Mouse (Mus musculus): ENCODE measurements around the gene Clec4d. TPM values are rescaled to one million over a fixed set of nuclear protein-coding genes. Genes with fewer than 3 reads are reported as not detected.

The Clec4d gene
- polyA plus RNA-seq, 1 experiment from 2014 or later, result 0.45 TPM

DNA sequence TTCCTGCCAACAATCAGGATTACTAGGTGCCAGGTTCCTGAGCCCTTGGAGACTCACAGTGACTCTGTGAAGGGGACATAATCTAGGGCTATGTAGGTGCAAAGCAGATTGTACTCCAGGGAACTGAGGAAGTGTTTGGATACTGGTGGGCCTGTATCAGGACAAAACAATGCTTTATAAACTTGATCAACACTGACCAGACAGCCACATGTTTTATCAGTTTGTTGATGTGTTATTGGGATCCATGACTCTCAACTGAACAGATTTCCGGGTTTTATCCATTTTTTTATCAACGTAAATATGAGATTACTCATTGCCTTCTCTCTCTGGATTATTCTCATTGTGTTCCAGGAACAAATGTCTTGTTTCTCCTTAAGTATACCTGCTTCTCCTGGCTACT lies 46.1 kb downstream of the Clec4d start, which contains the start of gene Vmn2r19:
Gene Vmn2r19, plus strand, starts transcription at position 301 of the 400 bp plus-strand sequence.
- no peak for TF ChIP-seq CTCF (IDR thresholded peaks at IDR 0.05; ENCODE audit: low read depth)
- H3K27me3 ChIP-seq (ENCODE audit: insufficient read depth, low read length), result no peaks in the 10 kb centered on the region

More for the DNA sequence above, 46.1 kb downstream of the Clec4d start, which contains the start of gene Vmn2r19:
- DNase-seq (ENCODE audit: low spot score), result no peak
- Histone ChIP-seq H3K27ac (no peak within 1 kb of the TSS), H3K9ac (ENCODE audit: low read depth, low read length) (no peak within 1 kb of the TSS), H3K4me2 (ENCODE audit: low read length) (no peak within 1 kb of the TSS), H3K4me1 (replicated peaks; ENCODE audit: insufficient read depth, low read length) (no peaks in the 10 kb centered on the region), H3K4me3 (replicated peaks; ENCODE audit: low read depth, low read length) (no peak within 1 kb of the TSS), H3K9me3 (replicated peaks; ENCODE audit: low read length) (no peaks in the 10 kb centered on the region), H3K36me3 (ENCODE audit: insufficient read depth, low read length) (no peaks in the 10 kb centered on the region)
- WGBS, result 90% methylated on average over 2 of the region's 2 CpGs
- ATAC-seq (replicated peaks; ENCODE audit: low FRiP score, low read depth), result no peak

Other genes with a start within 250 kb of the Clec4d start
- 0.21 TPM in 1 of 2 replicates, not detected in the other for gene Clec4b1, start 212.1 kb upstream of the Clec4d start, polyA plus RNA-seq (2015; fragmentation: Nextera tagmentation; extraction: Ambion mirVana)
- 4.1 and 5.8 TPM in 2 replicates for gene Clec4a2, start 155.7 kb upstream of the Clec4d start, polyA plus RNA-seq (2015; fragmentation: Nextera tagmentation; extraction: Ambion mirVana)
- not detected in 2 replicates for gene Clec4b2, start 89.2 kb upstream of the Clec4d start, polyA plus RNA-seq (2015; fragmentation: Nextera tagmentation; extraction: Ambion mirVana)
- 5.3 and 6.5 TPM in 2 replicates for gene Clec4n, start 32.3 kb upstream of the Clec4d start, polyA plus RNA-seq (2015; fragmentation: Nextera tagmentation; extraction: Ambion mirVana)
- 0.08 TPM in 1 of 2 replicates, not detected in the other for gene Clec4e, start 27.8 kb downstream of the Clec4d start, polyA plus RNA-seq (2015; fragmentation: Nextera tagmentation; extraction: Ambion mirVana)
- gene Vmn2r19, start 46.2 kb downstream of the Clec4d start, polyA plus RNA-seq (2015; fragmentation: Nextera tagmentation; extraction: Ambion mirVana), result not detected in 2 replicates
- gene Vmn2r20, start 156.0 kb downstream of the Clec4d start, polyA plus RNA-seq (2015; fragmentation: Nextera tagmentation; extraction: Ambion mirVana), result not detected in 2 replicates

Data from kidney, postnatal 0 days (tissue).